Mouse (Mus musculus) spleen, postnatal 36 days (tissue): Measurements from ENCODE around the gene H2afz.
"Not testable (repeated sequence)": the region's sequence is repeated elsewhere in the genome, so short reads cannot be mapped to it uniquely, and the experiment has no call there.

Experiments used
- DNase-seq, 2 experiments: peaks; one replicate each; pipeline ENCODE4 v3.0.0; 2022; ENCODE audit warnings: low spot score in 2 of 2, mixed read lengths in 1 of 2

H2afz gene

GRCm38 (mm10) chr3:137863330-137864123, 760 bp upstream of the H2afz start:
- no peak for DNase-seq

- peak; percentile 80 to 87 for DNase-seq
Measured at GRCm38 (mm10) chr3:137864988-137865982, 998 bp downstream of the H2afz start.

GRCm38 (mm10) chr3:137867133-137867436, 2.8 kb downstream of the H2afz start:
- DNase-seq = no peak

- peak; percentile 39 to 53 for DNase-seq
Measured at GRCm38 (mm10) chr3:137867437-137868093, 3.3 kb downstream of the H2afz start, which contains the start of gene Dnajb14. Gene Dnajb14 (plus strand): TSS chr3:137867675.

- no peak for DNase-seq
Measured at GRCm38 (mm10) chr3:137868094-137868913, 4.0 kb downstream of the H2afz start.

GRCm38 (mm10) chr3:137869395-137869794, 5.1 kb downstream of the H2afz start:
- no peak for DNase-seq

- no peak for DNase-seq
Measured at GRCm38 (mm10) chr3:137879313-137879712, 15.0 kb downstream of the H2afz start.

GRCm38 (mm10) chr3:137880109-137880748, 15.9 kb downstream of the H2afz start:
- DNase-seq = no peak

GRCm38 (mm10) chr3:137881093-137881492, 16.8 kb downstream of the H2afz start:
- DNase-seq = no peak

- no peak for DNase-seq
Measured at GRCm38 (mm10) chr3:137887961-137888360, 23.7 kb downstream of the H2afz start.

GRCm38 (mm10) chr3:137891089-137891488, 26.8 kb downstream of the H2afz start:
- no peak for DNase-seq

GRCm38 (mm10) chr3:137892118-137892517, 27.8 kb downstream of the H2afz start:
- DNase-seq = no peak

GRCm38 (mm10) chr3:137893789-137894188, 29.5 kb downstream of the H2afz start:
- no peak for DNase-seq

GRCm38 (mm10) chr3:137895196-137895595, 30.9 kb downstream of the H2afz start:
- DNase-seq = no peak

GRCm38 (mm10) chr3:137896386-137896785, 32.1 kb downstream of the H2afz start:
- DNase-seq = peak in 1 of 2 experiments; percentile 8

GRCm38 (mm10) chr3:137896867-137897266, 32.6 kb downstream of the H2afz start:
- DNase-seq = no peak

GRCm38 (mm10) chr3:137897685-137898084, 33.4 kb downstream of the H2afz start:
- DNase-seq = no peak

GRCm38 (mm10) chr3:137900149-137900548, 35.9 kb downstream of the H2afz start:
- no peak for DNase-seq

GRCm38 (mm10) chr3:137913093-137913492, 48.8 kb downstream of the H2afz start:
- DNase-seq = no peak

GRCm38 (mm10) chr3:137914567-137914966, 50.3 kb downstream of the H2afz start:
- not testable (repeated sequence) for DNase-seq
